Mouse (Mus musculus) MEL (cell line): ENCODE measurements around the gene Pmm1.

Experiments
- BHLHE40 ChIP-seq: IDR thresholded peaks from 2 replicates; pipeline ENCODE4 v1.6.1; 2012; ENCODE audit warnings: low read depth, mild to moderate bottlenecking, inconsistent platforms, low read length, improper control_type of control experiment, borderline replicate concordance
- CHD2 ChIP-seq: IDR thresholded peaks from 2 replicates; pipeline ENCODE4 v1.6.1; 2011; ENCODE audit warnings: low read length, improper control_type of control experiment
- CTCF ChIP-seq, 3 experiments: IDR thresholded peaks in 2 of 3; conservative IDR thresholded peaks in 1 of 3; 2 replicates each; pipeline ENCODE4 v1.5.1; 2011 to 2012; ENCODE audit warnings: low read length in 3 of 3, low read depth in 2 of 3, mild to moderate bottlenecking in 2 of 3, improper control_type of control experiment in 1 of 3, inconsistent platforms in 1 of 3, mixed read lengths in 1 of 3, moderate library complexity in 1 of 3; ENCODE audit not compliant: control insufficient read depth in 1 of 3, insufficient read depth in 1 of 3, poor library complexity in 1 of 3, severe bottlenecking in 1 of 3
- EP300 ChIP-seq, 2 experiments: IDR thresholded peaks; 2 replicates each; pipeline ENCODE4 v1.6.1; 2011; ENCODE audit warnings: improper control_type of control experiment in 2 of 2, low read length in 2 of 2, low read depth in 1 of 2, mild to moderate bottlenecking in 1 of 2
- MAX ChIP-seq: IDR thresholded peaks from 2 replicates; pipeline ENCODE4 v1.6.1; 2011; ENCODE audit warnings: low read length, improper control_type of control experiment
- POLR2A ChIP-seq, 2 experiments: IDR thresholded peaks; 2 replicates each; pipeline ENCODE4 v1.6.1; 2011 to 2012; ENCODE audit warnings: low read length in 2 of 2, mild to moderate bottlenecking in 2 of 2, control low read depth in 1 of 2, improper control_type of control experiment in 1 of 2, low read depth in 1 of 2, moderate library complexity in 1 of 2; ENCODE audit not compliant: control insufficient read depth in 1 of 2, insufficient read depth in 1 of 2, poor library complexity in 1 of 2
- USF1 ChIP-seq: IDR thresholded peaks from 2 replicates; pipeline ENCODE4 v1.6.1; 2014; ENCODE audit warnings: low read depth, mild to moderate bottlenecking, inconsistent platforms, low read length, improper control_type of control experiment, moderate library complexity
- USF2 ChIP-seq, 2 experiments: IDR thresholded peaks; 2 replicates each; pipeline ENCODE4 v1.6.1; 2011 to 2012; ENCODE audit warnings: improper control_type of control experiment in 2 of 2, low read length in 2 of 2, borderline replicate concordance in 1 of 2, inconsistent platforms in 1 of 2, low read depth in 1 of 2, mild to moderate bottlenecking in 1 of 2; ENCODE audit not compliant: insufficient read depth in 1 of 2
- ZC3H11A ChIP-seq: IDR thresholded peaks from 2 replicates; pipeline ENCODE4 v1.6.1; 2012; ENCODE audit warnings: low read depth, mild to moderate bottlenecking, inconsistent platforms, low read length, improper control_type of control experiment
- ZKSCAN1 ChIP-seq: IDR thresholded peaks from 2 replicates; pipeline ENCODE4 v1.6.1; 2012; ENCODE audit warnings: low read depth, mild to moderate bottlenecking, inconsistent platforms, low read length, improper control_type of control experiment, moderate library complexity

GRCm38 (mm10) chr15:81982173-81982572, 21.4 kb upstream of the Pmm1 start:
- TF ChIP-seq CTCF (IDR thresholded peaks at IDR 0.05 in 2 of 3, conservative IDR thresholded peaks at IDR 0.05 in 1 of 3; ENCODE audit: control insufficient read depth in 1 of 3, insufficient read depth in 1 of 3, low read depth in 2 of 3, low read length in 3 of 3, poor library complexity in 1 of 3, severe bottlenecking in 1 of 3), result no peak
- TF ChIP-seq ZKSCAN1, result no peak
- no peak for TF ChIP-seq BHLHE40
- TF ChIP-seq ZC3H11A, result no peak
- no peak for TF ChIP-seq EP300 (IDR thresholded peaks at IDR 0.05; ENCODE audit: low read depth in 1 of 2, low read length in 2 of 2)
- TF ChIP-seq CHD2, result no peak
- no peak for TF ChIP-seq USF2 (IDR thresholded peaks at IDR 0.05; ENCODE audit: borderline replicate concordance in 1 of 2, insufficient read depth in 1 of 2, low read depth in 1 of 2, low read length in 2 of 2)
- TF ChIP-seq USF1, result no peak
- TF ChIP-seq POLR2A (IDR thresholded peaks at IDR 0.05; ENCODE audit: control insufficient read depth in 1 of 2, insufficient read depth in 1 of 2, low read depth in 1 of 2, low read length in 2 of 2, poor library complexity in 1 of 2), result no peak
- no peak for TF ChIP-seq MAX
